Mouse (Mus musculus): ENCODE data around the gene Tmc1. TPM values are rescaled to one million over a fixed set of nuclear protein-coding genes. Genes with fewer than 3 reads are reported as not detected.
A peak's percentile ranks its signal among the peaks of the same experiment; 100 is the strongest.

Tmc1 gene
- polyA plus RNA-seq, 1 experiment from 2014 or later, result not detected

DNA sequence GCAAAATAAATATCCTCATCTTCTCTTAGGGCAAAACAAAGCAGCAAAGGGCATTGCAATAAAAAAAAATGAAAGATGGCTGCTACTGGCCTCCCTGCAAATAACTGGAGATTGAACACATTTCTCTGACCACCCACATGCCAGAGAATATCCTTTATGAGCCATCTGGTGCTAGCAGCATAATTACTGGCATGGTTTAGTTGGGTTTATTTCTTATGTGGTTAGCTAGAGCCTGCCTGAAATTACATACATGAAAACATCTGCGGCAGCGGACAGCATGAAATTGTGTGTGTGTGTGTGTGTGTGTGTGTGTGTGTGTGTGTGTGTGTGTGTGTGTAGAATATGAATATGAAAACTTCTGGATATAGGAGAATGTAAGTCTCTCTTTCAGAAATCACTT, 161.2 kb downstream of the Tmc1 start:
- 90% methylated on average over 2 of the region's 2 CpGs for WGBS
- no peak for TF ChIP-seq CTCF (IDR thresholded peaks at IDR 0.05; ENCODE audit: low read depth)
- no peak overlapping the region for H3K4me2 ChIP-seq (ENCODE audit: low read length)
- H3K27me3 ChIP-seq (ENCODE audit: insufficient read depth, low read length), result no peaks in the 10 kb centered on the region
- no peaks in the 10 kb centered on the region for H3K36me3 ChIP-seq (ENCODE audit: insufficient read depth, low read length)
- H3K9ac ChIP-seq (ENCODE audit: low read depth, low read length), result no peak overlapping the region
- H3K4me3 ChIP-seq (replicated peaks; ENCODE audit: low read depth, low read length), result no peak overlapping the region
- no peaks in the 10 kb centered on the region for H3K9me3 ChIP-seq (replicated peaks; ENCODE audit: low read length)
- DNase-seq (ENCODE audit: low spot score), result peak; percentile 8
- H3K27ac ChIP-seq, result no peak overlapping the region
- H3K4me1 ChIP-seq (replicated peaks; ENCODE audit: insufficient read depth, low read length), result no peaks in the 10 kb centered on the region
- ATAC-seq (replicated peaks; ENCODE audit: low FRiP score, low read depth), result no peak

DNA sequence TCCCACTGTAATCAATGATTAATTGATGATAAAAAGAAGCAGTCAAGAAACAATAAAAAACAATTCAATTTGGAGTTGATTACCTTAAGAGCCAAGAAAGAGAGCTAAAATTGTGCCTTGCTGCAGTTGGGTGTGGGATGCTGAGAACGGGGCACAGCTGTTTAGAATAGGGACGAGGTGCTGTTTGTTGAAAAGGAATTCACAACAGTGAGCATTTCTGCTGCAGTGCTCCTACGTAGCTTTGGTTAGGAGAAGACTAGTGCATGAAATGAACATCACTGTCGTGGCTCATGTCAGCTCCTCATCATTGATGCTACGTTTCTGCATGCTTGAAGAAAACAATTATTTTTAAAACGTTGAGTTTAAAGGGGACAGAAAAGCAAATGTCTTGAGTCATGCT, 166.7 kb downstream of the Tmc1 start:
- Histone ChIP-seq H3K9me3 (replicated peaks; ENCODE audit: low read length) (no peaks in the 10 kb centered on the region), H3K27ac (no peak overlapping the region), H3K4me3 (replicated peaks; ENCODE audit: low read depth, low read length) (no peak overlapping the region), H3K27me3 (ENCODE audit: insufficient read depth, low read length) (no peaks in the 10 kb centered on the region), H3K4me2 (ENCODE audit: low read length) (no peak overlapping the region), H3K4me1 (replicated peaks; ENCODE audit: insufficient read depth, low read length) (no peaks in the 10 kb centered on the region), H3K9ac (ENCODE audit: low read depth, low read length) (no peak overlapping the region), H3K36me3 (ENCODE audit: insufficient read depth, low read length) (no peaks in the 10 kb centered on the region)
- WGBS, result 86% methylated on average over 6 of the region's 6 CpGs
- no peak for TF ChIP-seq CTCF (IDR thresholded peaks at IDR 0.05; ENCODE audit: low read depth)
- DNase-seq (ENCODE audit: low spot score), result no peak
- ATAC-seq (replicated peaks; ENCODE audit: low FRiP score, low read depth), result no peak

DNA sequence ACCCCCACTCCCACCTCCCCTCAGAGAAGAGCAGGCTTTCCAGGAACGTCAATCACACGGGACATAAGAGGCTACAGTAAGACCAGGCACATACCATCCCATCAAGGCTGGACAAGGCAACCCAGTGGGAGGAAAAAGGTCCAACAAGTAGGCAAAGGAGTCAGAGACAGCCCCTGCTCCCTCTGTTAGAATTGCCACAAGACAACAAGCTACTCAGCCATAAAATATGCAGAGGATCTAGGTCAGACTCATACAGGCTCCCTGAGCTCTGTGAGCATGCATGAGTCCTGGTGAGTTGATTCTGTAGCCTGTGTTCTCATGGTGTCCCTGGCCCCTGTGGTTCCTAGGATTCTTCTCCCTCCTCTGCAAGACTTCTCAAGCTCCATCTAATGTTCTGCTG, 178.3 kb downstream of the Tmc1 start:
- no peaks in the 10 kb centered on the region for H3K27me3 ChIP-seq (ENCODE audit: insufficient read depth, low read length)
- no peaks in the 10 kb centered on the region for H3K4me1 ChIP-seq (replicated peaks; ENCODE audit: insufficient read depth, low read length)
- H3K36me3 ChIP-seq (ENCODE audit: insufficient read depth, low read length), result no peaks in the 10 kb centered on the region
- 70% methylated on average over 2 of the region's 2 CpGs for WGBS
- no peak overlapping the region for H3K27ac ChIP-seq
- H3K4me2 ChIP-seq (ENCODE audit: low read length), result no peak overlapping the region
- no peak overlapping the region for H3K4me3 ChIP-seq (replicated peaks; ENCODE audit: low read depth, low read length)
- DNase-seq (ENCODE audit: low spot score), result no peak
- no peak for TF ChIP-seq CTCF (IDR thresholded peaks at IDR 0.05; ENCODE audit: low read depth)
- ATAC-seq (replicated peaks; ENCODE audit: low FRiP score, low read depth), result no peak
- H3K9ac ChIP-seq (ENCODE audit: low read depth, low read length), result no peak overlapping the region
- no peaks in the 10 kb centered on the region for H3K9me3 ChIP-seq (replicated peaks; ENCODE audit: low read length)

DNA sequence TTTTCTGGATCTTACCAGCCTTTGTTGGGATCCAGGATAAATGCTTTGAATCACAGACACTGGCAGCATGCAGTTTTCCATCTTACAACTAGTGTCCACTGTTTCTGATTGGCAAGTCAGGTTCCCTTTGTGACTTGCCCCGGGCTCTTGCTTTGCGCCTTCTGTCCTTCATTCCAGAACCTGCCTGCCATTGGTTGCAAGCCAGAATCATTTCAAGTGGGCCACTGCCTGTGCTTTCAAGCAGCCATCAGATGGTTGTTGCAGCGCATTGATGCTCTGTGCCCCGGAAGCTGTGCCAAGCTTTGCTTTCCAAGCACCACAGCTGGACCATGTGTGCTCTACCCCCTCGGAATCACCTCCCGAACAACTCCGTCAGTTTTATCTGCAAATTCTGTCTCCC, 180.1 kb downstream of the Tmc1 start:
- WGBS, result 82% methylated on average over 7 of the region's 7 CpGs
- no peak for ATAC-seq (replicated peaks; ENCODE audit: low FRiP score, low read depth)
- Histone ChIP-seq H3K9me3 (replicated peaks; ENCODE audit: low read length) (no peaks in the 10 kb centered on the region), H3K27me3 (ENCODE audit: insufficient read depth, low read length) (no peaks in the 10 kb centered on the region), H3K27ac (no peak overlapping the region), H3K9ac (ENCODE audit: low read depth, low read length) (no peak overlapping the region), H3K4me1 (replicated peaks; ENCODE audit: insufficient read depth, low read length) (no peaks in the 10 kb centered on the region), H3K4me3 (replicated peaks; ENCODE audit: low read depth, low read length) (no peak overlapping the region), H3K4me2 (ENCODE audit: low read length) (no peak overlapping the region), H3K36me3 (ENCODE audit: insufficient read depth, low read length) (no peaks in the 10 kb centered on the region)
- no peak for TF ChIP-seq CTCF (IDR thresholded peaks at IDR 0.05; ENCODE audit: low read depth)
- DNase-seq (ENCODE audit: low spot score), result no peak

DNA sequence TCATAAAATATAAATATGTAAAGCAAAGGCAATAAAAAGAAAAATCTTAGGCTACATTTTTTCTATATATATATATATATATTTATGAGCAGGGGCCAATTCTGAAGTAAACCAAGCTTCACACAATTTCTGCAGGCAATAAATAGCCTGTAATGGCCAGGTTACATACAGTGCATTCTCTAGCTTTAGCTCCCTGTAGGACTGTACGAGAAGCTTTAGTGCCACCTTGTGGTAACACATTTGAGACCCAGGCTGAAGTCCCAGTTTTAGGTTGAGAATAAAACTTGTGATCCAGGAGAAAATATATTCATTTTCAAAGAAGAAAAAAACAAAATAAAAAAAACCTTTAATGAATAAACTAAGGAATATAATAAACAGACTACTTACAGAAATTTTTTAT, 189.8 kb downstream of the Tmc1 start:
- Histone ChIP-seq H3K9me3 (replicated peaks; ENCODE audit: low read length) (no peaks in the 10 kb centered on the region), H3K4me3 (replicated peaks; ENCODE audit: low read depth, low read length) (no peak overlapping the region), H3K27me3 (ENCODE audit: insufficient read depth, low read length) (no peaks in the 10 kb centered on the region), H3K4me2 (ENCODE audit: low read length) (no peak overlapping the region), H3K27ac (no peak overlapping the region), H3K36me3 (ENCODE audit: insufficient read depth, low read length) (no peaks in the 10 kb centered on the region), H3K9ac (ENCODE audit: low read depth, low read length) (no peak overlapping the region), H3K4me1 (replicated peaks; ENCODE audit: insufficient read depth, low read length) (no peaks in the 10 kb centered on the region)
- WGBS, result 20% methylated on average over 1 of the region's 1 CpGs
- ATAC-seq (replicated peaks; ENCODE audit: low FRiP score, low read depth) (0 out of 2 replicates have a peak, but pooled peaks have one; percentile 49), DNase-seq (ENCODE audit: low spot score) (peak; percentile 72)
- peak; percentile 73 for TF ChIP-seq CTCF (IDR thresholded peaks at IDR 0.05; ENCODE audit: low read depth)

DNA sequence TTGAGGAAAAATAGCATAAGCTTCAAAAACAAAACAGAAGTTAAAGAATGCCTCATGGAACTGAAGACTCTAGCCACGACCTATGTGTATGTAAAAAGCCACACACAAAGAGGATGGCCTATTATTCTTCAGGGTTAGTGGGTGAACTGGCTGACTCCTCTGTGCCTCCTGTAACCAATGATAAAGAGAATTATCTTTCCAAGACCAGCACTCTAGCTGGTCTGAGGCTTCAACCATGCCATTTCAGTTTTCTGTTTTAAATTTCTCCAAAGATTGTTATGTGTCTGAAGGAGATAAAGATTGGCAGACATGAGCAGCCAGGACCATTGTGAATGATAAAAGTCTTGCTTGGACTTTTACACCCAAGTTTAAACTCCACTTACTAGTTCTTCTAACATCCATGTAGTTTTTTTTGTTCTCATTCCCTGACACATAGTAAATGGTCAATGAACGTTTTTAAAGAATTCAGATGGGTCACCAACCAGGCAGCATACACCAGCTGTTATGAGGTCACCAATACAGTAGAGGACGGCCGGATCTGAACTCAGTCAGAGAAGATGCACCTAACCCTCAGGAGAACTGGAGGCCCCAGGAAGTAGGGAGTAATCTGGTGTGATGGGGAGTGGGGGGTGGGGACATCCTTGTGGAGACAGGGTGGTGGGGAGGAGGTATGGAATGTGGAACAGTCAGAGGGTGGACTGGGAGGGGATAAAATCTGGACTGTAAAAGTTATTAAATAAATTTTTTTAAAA, 192.2 kb downstream of the Tmc1 start:
- H3K9me3 ChIP-seq (replicated peaks; ENCODE audit: low read length), result no peaks in the 10 kb centered on the region
- H3K9ac ChIP-seq (ENCODE audit: low read depth, low read length), result no peak overlapping the region
- DNase-seq (ENCODE audit: low spot score) (no peak), ATAC-seq (replicated peaks; ENCODE audit: low FRiP score, low read depth) (no peak)
- no peak for TF ChIP-seq CTCF (IDR thresholded peaks at IDR 0.05; ENCODE audit: low read depth)
- WGBS, result 56% methylated on average over 4 of the region's 4 CpGs
- no peak overlapping the region for H3K4me2 ChIP-seq (ENCODE audit: low read length)
- no peak overlapping the region for H3K27ac ChIP-seq
- no peaks in the 10 kb centered on the region for H3K4me1 ChIP-seq (replicated peaks; ENCODE audit: insufficient read depth, low read length)
- H3K27me3 ChIP-seq (ENCODE audit: insufficient read depth, low read length), result no peaks in the 10 kb centered on the region
- no peaks in the 10 kb centered on the region for H3K36me3 ChIP-seq (ENCODE audit: insufficient read depth, low read length)
- no peak overlapping the region for H3K4me3 ChIP-seq (replicated peaks; ENCODE audit: low read depth, low read length)

DNA sequence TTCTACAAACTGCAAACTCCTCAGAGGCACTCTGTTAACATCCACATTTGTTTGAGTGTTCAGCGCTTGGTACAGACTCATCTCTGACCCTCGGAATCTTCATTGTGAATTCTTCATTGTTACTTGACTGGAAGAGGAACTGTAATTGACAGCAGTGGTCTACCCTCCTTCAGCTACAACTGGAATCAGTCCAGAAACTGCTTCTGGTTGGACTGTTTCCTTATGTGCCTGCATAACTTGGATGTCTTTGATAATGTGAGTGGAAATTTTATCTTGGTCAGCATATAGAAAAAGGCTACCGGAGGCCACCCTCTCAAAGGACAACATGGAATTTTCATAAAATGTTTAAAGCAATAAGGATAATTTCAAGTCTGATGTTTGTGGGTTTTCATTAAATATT, 192.9 kb downstream of the Tmc1 start:
- DNase-seq (ENCODE audit: low spot score), result no peak
- H3K36me3 ChIP-seq (ENCODE audit: insufficient read depth, low read length), result no peaks in the 10 kb centered on the region
- no peak overlapping the region for H3K27ac ChIP-seq
- ATAC-seq (replicated peaks; ENCODE audit: low FRiP score, low read depth), result no peak
- no peak for TF ChIP-seq CTCF (IDR thresholded peaks at IDR 0.05; ENCODE audit: low read depth)
- no peaks in the 10 kb centered on the region for H3K9me3 ChIP-seq (replicated peaks; ENCODE audit: low read length)
- no peaks in the 10 kb centered on the region for H3K4me1 ChIP-seq (replicated peaks; ENCODE audit: insufficient read depth, low read length)
- 70% methylated on average over 3 of the region's 3 CpGs for WGBS
- no peak overlapping the region for H3K4me2 ChIP-seq (ENCODE audit: low read length)
- H3K4me3 ChIP-seq (replicated peaks; ENCODE audit: low read depth, low read length), result no peak overlapping the region
- H3K9ac ChIP-seq (ENCODE audit: low read depth, low read length), result no peak overlapping the region
- H3K27me3 ChIP-seq (ENCODE audit: insufficient read depth, low read length), result no peaks in the 10 kb centered on the region
